Mouse (Mus musculus) hindbrain, embryonic 16.5 days (tissue): ENCODE data around the gene Mdc1. TPM values are rescaled to one million over a fixed set of nuclear protein-coding genes. Genes with fewer than 3 reads are reported as not detected.

Experiments used
- ATAC-seq: fragments of 200-750 bp; cut with Nextera tagmentation; 2 replicates; pipeline ENCODE4 v1.8.0; 2017; ENCODE audit warnings: moderate TSS enrichment, moderate library complexity
- H3K27ac ChIP-seq: fragments of 300-500 bp; sonication (generic); 2 replicates; pipeline ENCODE4 v1.5.1; 2014; ENCODE audit warnings: low read depth, mild to moderate bottlenecking, control low read depth, low read length, moderate library complexity
- H3K27me3 ChIP-seq: fragments of 300-500 bp; sonication (generic); replicated peaks from 2 replicates; pipeline ENCODE4 v1.6.1; 2014; ENCODE audit warnings: low read length; ENCODE audit not compliant: control insufficient read depth, insufficient read depth
- H3K36me3 ChIP-seq: fragments of 300-500 bp; sonication (generic); 2 replicates; pipeline ENCODE4 v1.6.1; 2014; ENCODE audit warnings: mild to moderate bottlenecking, low read length, moderate library complexity, mixed read lengths; ENCODE audit not compliant: control insufficient read depth, insufficient read depth
- H3K4me1 ChIP-seq: fragments of 300-500 bp; sonication (generic); 2 replicates; pipeline ENCODE4 v1.6.1; 2014; ENCODE audit warnings: low read depth, low read length; ENCODE audit not compliant: control insufficient read depth, insufficient read depth
- H3K4me2 ChIP-seq: fragments of 300-500 bp; sonication (generic); 2 replicates; pipeline ENCODE4 v1.6.1; 2014; ENCODE audit warnings: mild to moderate bottlenecking, low read length, control low read depth, moderate library complexity
- H3K4me3 ChIP-seq: fragments of 300-500 bp; sonication (generic); 2 replicates; pipeline ENCODE4 v1.5.1; 2014; ENCODE audit warnings: mild to moderate bottlenecking, low read length, control low read depth, moderate library complexity
- H3K9ac ChIP-seq: fragments of 300-500 bp; sonication (generic); 2 replicates; pipeline ENCODE4 v1.6.1; 2014; ENCODE audit warnings: low read depth, mild to moderate bottlenecking, control low read depth, low read length, moderate library complexity
- H3K9me3 ChIP-seq: fragments of 300-500 bp; sonication (generic); 2 replicates; pipeline ENCODE4 v1.6.1; 2014; ENCODE audit warnings: mild to moderate bottlenecking, low read length, moderate library complexity; ENCODE audit not compliant: control insufficient read depth
- WGBS: fragments of 180-500 bp; shearing (Covaris S2); extraction: QIAGEN DNeasy Blood & Tissue Kit; methylation state at CpG from one replicate; pipeline ENCODE4 v1.1.7; 2014; 5-methylcytosine and 5-hydroxymethylcytosine counted together
- microRNA-seq: library from miRNA; unstranded; fragments of <30 nt; microRNA quantifications from one replicate; pipeline ENCODE4, GENCODE M21; 2017
- polyA plus RNA-seq: library from polyadenylated mRNA; unstranded; fragments of >200 nt; fragmentation: Nextera tagmentation; extraction: Ambion mirVana; gene quantifications from 2 replicates; pipeline ENCODE4 v1.2.1, GENCODE M21; 2015

The Mdc1 gene
- polyA plus RNA-seq, 1 experiment from 2014 or later: 9.3 TPM

DNA sequence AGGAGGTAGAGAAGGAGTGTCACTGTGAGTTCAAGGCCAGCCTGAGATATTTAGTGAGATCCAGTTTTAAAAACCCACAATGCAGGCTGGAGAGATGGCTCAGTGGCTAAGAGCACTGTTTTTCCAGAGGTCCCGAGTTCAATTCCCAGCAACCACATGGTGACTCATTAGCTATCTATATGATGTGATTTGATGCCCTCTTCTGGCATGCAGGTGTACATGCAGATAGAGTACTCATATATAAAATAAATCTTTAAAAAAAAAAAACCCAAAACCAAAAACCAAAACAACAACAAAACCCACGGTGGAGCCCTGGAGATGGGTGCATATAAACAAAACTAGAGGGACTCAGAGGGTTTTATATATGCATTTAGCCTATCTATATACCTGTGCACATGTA lies 66.3 kb downstream of the Mdc1 start:
- Histone ChIP-seq H3K27me3 (no peaks in the 10 kb centered on the region), H3K9ac (no peak overlapping the region), H3K27ac (no peak overlapping the region), H3K4me2 (peak overlapping the region; percentile 83; the same call in 1 of the 2 replicates), H3K36me3 (peaks cover 30% of the 10 kb centered on the region), H3K4me3 (no peak overlapping the region), H3K9me3 (no peaks in the 10 kb centered on the region), H3K4me1 (peaks cover 16% of the 10 kb centered on the region)
- 74% methylated on average over 2 of the region's 2 CpGs for WGBS
- ATAC-seq: no peak

Small RNAs within 50 kb of the gene (microRNA-seq; reads per million reads assigned to microRNA genes)
- 0.83 reads per million for gene Gm28033

Other genes with a start within 250 kb of the Mdc1 start
- not detected in 2 replicates for gene Sfta2, start 240.0 kb upstream of the Mdc1 start, polyA plus RNA-seq
- gene Gm9573, start 214.9 kb upstream of the Mdc1 start, polyA plus RNA-seq: not detected in 2 replicates
- gene Mucl3, start 197.8 kb upstream of the Mdc1 start, polyA plus RNA-seq: not detected in 2 replicates
- gene Vars2, start 173.9 kb upstream of the Mdc1 start, polyA plus RNA-seq: 16.7 and 17.9 TPM in 2 replicates
- 27.8 and 28.1 TPM in 2 replicates for gene Gtf2h4, start 167.8 kb upstream of the Mdc1 start, polyA plus RNA-seq
- gene Ddr1, start 136.9 kb upstream of the Mdc1 start, polyA plus RNA-seq: 87.1 and 106 TPM in 2 replicates
- 14.5 and 17.2 TPM in 2 replicates for gene Ier3, start 19.8 kb upstream of the Mdc1 start, polyA plus RNA-seq
- gene Flot1, start 18.3 kb upstream of the Mdc1 start, polyA plus RNA-seq: 131 and 150 TPM in 2 replicates
- 1,705 and 1,762 TPM in 2 replicates for gene Tubb5, start 3.2 kb upstream of the Mdc1 start, polyA plus RNA-seq
- gene Nrm, start 19.8 kb downstream of the Mdc1 start, polyA plus RNA-seq: 20.8 and 22.3 TPM in 2 replicates
- gene Ppp1r18, start 24.1 kb downstream of the Mdc1 start, polyA plus RNA-seq: 18.9 and 24.4 TPM in 2 replicates
- 25.0 and 33.3 TPM in 2 replicates for gene Dhx16, start 38.3 kb downstream of the Mdc1 start, polyA plus RNA-seq
- 67.4 and 77.4 TPM in 2 replicates for gene 2310061I04Rik, start 55.9 kb downstream of the Mdc1 start, polyA plus RNA-seq
- gene Atat1, start 68.6 kb downstream of the Mdc1 start, polyA plus RNA-seq: 287 and 393 TPM in 2 replicates
- 59.6 and 67.4 TPM in 2 replicates for gene Mrps18b, start 74.9 kb downstream of the Mdc1 start, polyA plus RNA-seq
- gene Ppp1r10, start 74.9 kb downstream of the Mdc1 start, polyA plus RNA-seq: 32.7 and 40.2 TPM in 2 replicates
- 73.9 and 84.6 TPM in 2 replicates for gene Abcf1, start 128.2 kb downstream of the Mdc1 start, polyA plus RNA-seq
- 74.1 and 75.1 TPM in 2 replicates for gene Gnl1, start 138.3 kb downstream of the Mdc1 start, polyA plus RNA-seq
- gene Prr3, start 138.7 kb downstream of the Mdc1 start, polyA plus RNA-seq: 93.3 and 93.7 TPM in 2 replicates
- 9.6 and 10.3 TPM in 2 replicates for gene H2-T24, start 179.0 kb downstream of the Mdc1 start, polyA plus RNA-seq
- 5.0 and 5.1 TPM in 2 replicates for gene H2-T23, start 191.3 kb downstream of the Mdc1 start, polyA plus RNA-seq
- gene H2-T22, start 201.2 kb downstream of the Mdc1 start, polyA plus RNA-seq: 8.2 and 9.2 TPM in 2 replicates
- not detected in 2 replicates for gene Gm6034, start 201.4 kb downstream of the Mdc1 start, polyA plus RNA-seq
- not detected in 2 replicates for gene Gm11127, start 216.9 kb downstream of the Mdc1 start, polyA plus RNA-seq